Mouse (Mus musculus) cerebellum, adult 2 months (tissue): ENCODE measurements around the gene Kazn.

Source experiments
- CTCF ChIP-seq: fragments of 200-500 bp; IDR thresholded peaks from 2 replicates; pipeline ENCODE4 v1.5.1; 2011; ENCODE audit warnings: low read depth, mild to moderate bottlenecking, control low read depth, low read length, moderate library complexity, borderline replicate concordance; ENCODE audit not compliant: insufficient read depth
- POLR2A ChIP-seq: fragments of 200-500 bp; IDR thresholded peaks from 2 replicates; pipeline ENCODE4 v1.6.1; 2011; ENCODE audit warnings: low read length, control low read depth, borderline replicate concordance; ENCODE audit not compliant: insufficient read depth

DNA sequence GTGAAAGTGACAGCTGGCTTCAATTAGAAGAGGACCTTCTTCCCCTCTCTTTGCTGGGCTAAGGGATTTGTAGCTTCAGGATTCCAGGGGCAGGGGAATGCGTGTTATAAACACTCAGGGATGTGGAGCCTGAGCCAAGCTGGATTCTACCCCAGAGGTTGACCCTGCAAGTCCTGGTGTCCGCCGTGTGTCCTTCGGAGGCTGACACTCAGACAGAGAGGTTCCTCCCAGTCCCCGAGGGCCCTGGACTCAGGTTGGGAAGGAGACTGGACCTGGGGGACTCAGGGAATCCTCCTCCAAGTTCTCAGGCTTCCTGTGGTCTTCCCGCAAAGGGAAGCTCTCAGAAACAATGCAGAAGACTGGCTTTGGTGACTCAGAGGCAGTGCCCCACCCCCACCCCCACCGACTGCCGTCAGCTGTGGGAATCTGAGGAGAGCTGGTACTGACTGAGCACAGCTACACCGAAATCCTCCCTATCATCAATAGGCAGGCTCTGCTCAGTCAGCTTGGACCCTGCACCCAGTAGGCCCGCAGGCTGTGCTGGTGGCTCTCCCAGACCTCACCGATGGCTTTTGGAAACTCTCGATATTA lies 136.0 kb downstream of the Kazn start:
- TF ChIP-seq POLR2A, result no peak
- no peak for TF ChIP-seq CTCF
